Mouse (Mus musculus) C2C12 (cell line): ENCODE measurements around the gene Coasy.

Experiments used
- CTCF ChIP-seq: IDR thresholded peaks from one replicate; pipeline ENCODE4 v1.5.1; 2011; ENCODE audit not compliant: control insufficient read depth, insufficient read depth, insufficient read length
- MYOD1 ChIP-seq: IDR thresholded peaks from one replicate; pipeline ENCODE4 v1.6.1; 2011; ENCODE audit warnings: low read depth; ENCODE audit not compliant: control insufficient read depth, insufficient read length

DNA sequence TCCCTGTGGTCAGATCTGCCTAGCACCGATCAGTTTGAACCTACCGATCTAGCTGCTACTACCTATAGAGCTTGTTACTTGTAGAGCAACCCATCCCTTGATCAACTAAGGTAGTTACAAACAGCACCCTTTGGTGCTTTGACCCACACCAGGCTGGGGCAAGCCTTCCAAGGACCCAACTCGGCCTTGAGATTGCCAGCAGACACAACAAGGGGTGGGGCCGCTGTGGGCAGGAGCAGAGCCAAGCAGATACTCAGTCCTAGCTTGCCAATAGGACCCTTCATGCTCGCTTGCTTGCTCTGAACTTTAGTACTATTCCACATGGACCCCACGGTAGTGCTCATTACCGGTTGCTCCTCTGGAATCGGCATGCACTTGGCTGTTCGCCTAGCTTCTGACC is 4.2 kb upstream of the Coasy start, which contains the start of gene Hsd17b1:
- TF ChIP-seq CTCF (no peak), MYOD1 (no peak)
